Mouse (Mus musculus) testis, adult 2 months (tissue): ENCODE data around the gene St3gal3. TPM values are rescaled to one million over a fixed set of nuclear protein-coding genes. Genes with fewer than 3 reads are reported as not detected.

Experiments
- H3K27ac ChIP-seq: fragments of 200-500 bp; 2 replicates; pipeline ENCODE4 v1.5.1; 2012; ENCODE audit warnings: low read depth, low read length; ENCODE audit not compliant: control insufficient read depth, insufficient read depth
- H3K27me3 ChIP-seq: fragments of 200-500 bp; 2 replicates; pipeline ENCODE4 v1.6.1; 2012; ENCODE audit warnings: mild to moderate bottlenecking, low read length, moderate library complexity; ENCODE audit not compliant: control insufficient read depth, insufficient read depth
- H3K36me3 ChIP-seq: fragments of 200-500 bp; 2 replicates; pipeline ENCODE4 v1.6.1; 2012; ENCODE audit warnings: mild to moderate bottlenecking, low read length; ENCODE audit not compliant: control insufficient read depth, insufficient read depth
- H3K4me1 ChIP-seq: fragments of 200-500 bp; 2 replicates; pipeline ENCODE4 v1.6.1; 2012; ENCODE audit warnings: low read length; ENCODE audit not compliant: control insufficient read depth, insufficient read depth
- H3K4me3 ChIP-seq: fragments of 200-500 bp; 2 replicates; pipeline ENCODE4 v1.5.1; 2012; ENCODE audit warnings: low read depth, mild to moderate bottlenecking, low read length, moderate library complexity, mixed read lengths; ENCODE audit not compliant: control insufficient read depth
- CTCF ChIP-seq: fragments of 200-500 bp; IDR thresholded peaks from 2 replicates; pipeline ENCODE4 v1.5.1; 2012; ENCODE audit warnings: low read depth, mild to moderate bottlenecking, inconsistent platforms, low read length, moderate library complexity; ENCODE audit not compliant: control insufficient read depth, insufficient read depth, insufficient replicate concordance
- POLR2A ChIP-seq: fragments of 200-500 bp; IDR thresholded peaks from 2 replicates; pipeline ENCODE4 v1.6.1; 2012; ENCODE audit warnings: low read depth, mild to moderate bottlenecking, inconsistent platforms, low read length, moderate library complexity; ENCODE audit not compliant: control insufficient read depth
- polyA plus RNA-seq: library from polyadenylated mRNA; depleted of rRNA; stranded (reverse); fragments of >200 nt; gene quantifications from 2 replicates; pipeline ENCODE4 v1.2.3, GENCODE M21; 2012

Gene St3gal3
- polyA plus RNA-seq, 1 experiment = 3.4 TPM

GRCm38 (mm10) chr4:117981518-117981917 lies 153.2 kb downstream of the St3gal3 start:
- Histone ChIP-seq H3K36me3 (no peaks in the 10 kb centered on the region), H3K27me3 (no peaks in the 10 kb centered on the region), H3K4me3 (no peak overlapping the region), H3K27ac (no peak overlapping the region), H3K4me1 (0 out of 2 replicates have a peak, but pooled peaks cover 3% of the 10 kb centered on the region)
- TF ChIP-seq POLR2A = no peak
- TF ChIP-seq CTCF = no peak

DNA sequence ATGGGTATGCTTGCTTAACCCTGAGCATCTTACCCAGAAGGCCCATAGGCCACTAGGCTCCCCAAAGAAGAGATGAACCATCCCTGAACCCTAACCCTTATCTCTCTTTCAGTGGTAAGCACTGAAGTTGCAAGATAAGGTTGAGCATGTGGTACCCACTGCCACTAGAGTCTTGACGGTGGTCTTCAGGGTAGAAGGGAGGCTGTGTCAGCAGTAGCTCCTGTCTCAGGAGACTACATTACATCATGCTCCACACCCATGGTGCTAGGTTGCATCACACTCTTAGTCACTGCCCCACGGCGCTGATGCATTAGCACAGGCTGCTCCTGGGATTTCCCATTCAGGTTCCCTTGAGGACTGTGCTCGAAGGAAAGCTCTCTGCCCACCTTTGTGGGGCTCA lies 154.6 kb downstream of the St3gal3 start:
- H3K4me3 ChIP-seq = no peak overlapping the region
- H3K4me1 ChIP-seq = 0 out of 2 replicates have a peak, but pooled peaks cover 3% of the 10 kb centered on the region
- no peaks in the 10 kb centered on the region for H3K27me3 ChIP-seq
- TF ChIP-seq POLR2A = no peak
- TF ChIP-seq CTCF = no peak
- H3K36me3 ChIP-seq = no peaks in the 10 kb centered on the region
- no peak overlapping the region for H3K27ac ChIP-seq

DNA sequence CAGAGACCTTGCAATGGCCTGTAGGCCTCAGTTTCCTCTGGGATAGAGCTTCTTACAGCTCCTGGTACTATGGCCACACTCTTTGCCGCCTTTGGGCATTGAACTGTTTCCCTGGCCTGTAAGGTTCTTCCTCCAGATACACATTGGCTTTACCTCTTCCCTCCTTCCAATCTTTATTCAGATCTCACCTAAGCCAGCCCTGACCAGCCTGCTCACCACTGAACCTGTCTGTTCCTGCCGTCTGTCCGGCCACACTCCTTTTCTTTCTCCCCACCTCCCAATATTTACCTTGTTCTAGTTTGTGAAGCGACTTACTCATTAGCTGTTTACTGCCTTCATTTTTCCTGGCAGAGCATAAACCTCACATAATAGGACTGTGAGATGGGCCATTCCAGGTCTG lies 155.5 kb downstream of the St3gal3 start:
- H3K27ac ChIP-seq = no peak overlapping the region
- H3K27me3 ChIP-seq = no peaks in the 10 kb centered on the region
- TF ChIP-seq POLR2A = no peak
- no peak for TF ChIP-seq CTCF
- H3K36me3 ChIP-seq = no peaks in the 10 kb centered on the region
- H3K4me3 ChIP-seq = no peak overlapping the region
- H3K4me1 ChIP-seq = 0 out of 2 replicates have a peak, but pooled peaks cover 3% of the 10 kb centered on the region

DNA sequence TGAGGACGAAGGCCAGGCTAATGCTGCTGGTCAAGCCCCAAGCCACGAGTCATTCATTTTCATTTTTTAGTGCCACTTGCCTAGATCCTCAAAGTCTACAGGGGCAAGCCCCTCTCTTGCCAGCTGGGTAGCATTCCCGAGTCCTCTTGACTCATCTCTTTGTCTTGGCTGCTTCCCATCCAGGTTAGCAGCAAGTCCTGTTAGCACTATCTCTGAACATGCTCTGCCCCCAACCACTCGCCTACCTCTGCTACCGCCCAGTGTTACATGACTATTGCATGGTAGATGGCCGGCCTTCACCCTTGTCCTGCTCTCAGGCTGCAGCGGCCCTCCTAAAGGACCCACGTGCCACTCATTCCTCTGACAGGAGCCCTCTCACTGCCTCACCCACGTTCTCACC lies 156.4 kb downstream of the St3gal3 start:
- H3K4me1 ChIP-seq = 0 out of 2 replicates have a peak, but pooled peaks cover 3% of the 10 kb centered on the region
- TF ChIP-seq CTCF = no peak
- TF ChIP-seq POLR2A = no peak
- H3K27ac ChIP-seq = no peak overlapping the region
- no peaks in the 10 kb centered on the region for H3K36me3 ChIP-seq
- H3K27me3 ChIP-seq = no peaks in the 10 kb centered on the region
- H3K4me3 ChIP-seq = no peak overlapping the region

DNA sequence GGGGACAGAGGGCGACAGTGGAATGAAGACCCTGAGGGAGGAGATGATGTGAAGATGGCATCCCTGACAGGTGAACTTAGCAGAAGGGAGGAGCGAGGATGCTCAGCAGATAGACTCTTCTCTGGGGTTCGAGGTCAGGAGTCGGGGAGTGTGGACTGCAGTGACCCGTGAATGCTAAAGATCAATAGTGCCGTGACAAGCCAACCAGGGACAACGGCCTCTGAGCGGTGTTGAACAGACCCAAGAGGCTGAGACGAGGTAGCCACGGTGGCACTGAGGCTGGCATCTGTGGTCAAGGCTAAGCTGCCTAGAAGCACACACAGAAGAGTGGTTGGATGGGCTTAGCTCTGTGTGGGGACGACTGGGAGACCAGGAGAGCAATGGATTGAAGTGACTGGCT lies 156.9 kb downstream of the St3gal3 start:
- Histone ChIP-seq H3K27ac (no peak overlapping the region), H3K4me3 (no peak overlapping the region), H3K36me3 (no peaks in the 10 kb centered on the region), H3K4me1 (no peaks in the 10 kb centered on the region), H3K27me3 (no peaks in the 10 kb centered on the region)
- TF ChIP-seq POLR2A = no peak
- TF ChIP-seq CTCF = no peak

- Histone ChIP-seq H3K4me1 (no peaks in the 10 kb centered on the region), H3K4me3 (no peak overlapping the region), H3K27ac (no peak overlapping the region), H3K36me3 (no peaks in the 10 kb centered on the region), H3K27me3 (no peaks in the 10 kb centered on the region)
- TF ChIP-seq POLR2A = no peak
- TF ChIP-seq CTCF = no peak
Measured at GRCm38 (mm10) chr4:117977371-117977770, 157.3 kb downstream of the St3gal3 start.

DNA sequence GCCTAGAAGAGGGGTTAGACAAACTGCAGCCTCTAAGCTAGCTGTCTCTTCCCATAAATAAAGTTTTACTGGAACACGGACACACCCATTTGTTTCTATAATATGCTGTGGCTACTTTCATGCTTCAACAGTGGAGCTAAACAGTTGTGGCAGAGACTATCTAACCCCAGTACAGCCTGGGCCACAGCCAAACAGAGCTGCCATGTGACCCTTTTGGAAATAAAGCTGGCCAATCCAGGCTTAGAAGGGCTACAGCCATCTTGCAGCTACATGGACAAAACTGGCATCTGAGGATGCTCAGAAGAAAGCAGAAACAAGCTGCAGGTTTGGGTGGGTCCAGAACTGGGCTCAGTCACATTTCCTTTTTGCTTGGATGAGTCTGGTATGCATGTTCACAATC lies 158.9 kb downstream of the St3gal3 start:
- Histone ChIP-seq H3K27me3 (no peaks in the 10 kb centered on the region), H3K4me1 (no peaks in the 10 kb centered on the region; the same call in 1 of the 2 replicates), H3K4me3 (no peak overlapping the region), H3K36me3 (no peaks in the 10 kb centered on the region), H3K27ac (no peak overlapping the region)
- TF ChIP-seq CTCF (no peak), POLR2A (no peak)

GRCm38 (mm10) chr4:117974719-117975118 lies 160.0 kb downstream of the St3gal3 start:
- Histone ChIP-seq H3K4me1 (peaks cover 2% of the 10 kb centered on the region; the same call in 1 of the 2 replicates), H3K4me3 (no peak overlapping the region), H3K27me3 (no peaks in the 10 kb centered on the region), H3K36me3 (no peaks in the 10 kb centered on the region), H3K27ac (no peak overlapping the region)
- TF ChIP-seq CTCF (no peak), POLR2A (no peak)
